Mouse (Mus musculus) lung, adult 18-20 months (tissue): ENCODE measurements around the gene Nat8l.

Experiments used
- DNase-seq, 2 experiments: peaks; one replicate each; pipeline ENCODE4 v3.0.0; 2022; ENCODE audit warnings: mixed read lengths in 2 of 2

Gene Nat8l

GRCm38 (mm10) chr5:34004618-34005017, 8.8 kb downstream of the Nat8l start:
- no peak for DNase-seq

- no peak for DNase-seq
Measured at GRCm38 (mm10) chr5:34006832-34007231, 11.0 kb downstream of the Nat8l start.

- DNase-seq, result no peak
Measured at GRCm38 (mm10) chr5:34007392-34007941, 11.7 kb downstream of the Nat8l start.

GRCm38 (mm10) chr5:34014652-34015051, 18.9 kb downstream of the Nat8l start:
- no peak for DNase-seq

GRCm38 (mm10) chr5:34018968-34019367, 23.2 kb downstream of the Nat8l start:
- DNase-seq, result no peak

GRCm38 (mm10) chr5:34030101-34030500, 34.3 kb downstream of the Nat8l start:
- DNase-seq, result no peak

- DNase-seq, result no peak
Measured at GRCm38 (mm10) chr5:34031022-34031421, 35.2 kb downstream of the Nat8l start.

GRCm38 (mm10) chr5:34032520-34032919, 36.7 kb downstream of the Nat8l start:
- DNase-seq, result no peak
